Mouse (Mus musculus): ENCODE results near the gene Scoc. TPM values are rescaled to one million over a fixed set of nuclear protein-coding genes. Genes with fewer than 3 reads are reported as not detected.

The Scoc gene
- total RNA-seq, 2 experiments from 2014 or later, result 250 to 264 TPM

DNA sequence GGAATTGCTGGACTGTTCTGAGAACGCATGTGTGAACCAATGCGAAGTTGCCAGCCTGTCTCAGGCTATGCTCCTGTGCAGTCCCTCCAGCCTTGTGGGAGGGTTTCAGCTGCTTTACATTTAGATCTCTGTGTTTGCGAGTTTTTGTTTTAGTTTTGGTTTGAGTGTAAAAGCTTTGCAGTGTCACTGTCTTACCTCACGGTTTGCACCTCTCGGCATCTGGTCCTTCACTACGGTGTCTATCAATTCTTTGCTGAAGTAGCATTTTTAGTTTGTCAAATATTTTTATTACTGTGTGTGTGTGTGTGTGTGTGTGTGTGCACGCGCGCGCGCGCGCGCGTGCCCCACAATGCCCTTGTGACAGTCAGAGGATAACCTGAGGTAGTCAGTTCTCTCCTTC is 41.3 kb downstream of the Scoc start:
- no peak for DNase-seq (ENCODE audit: low spot score in 2 of 2)
- intact Hi-C loops (cut with DNase I), result no loop called here

DNA sequence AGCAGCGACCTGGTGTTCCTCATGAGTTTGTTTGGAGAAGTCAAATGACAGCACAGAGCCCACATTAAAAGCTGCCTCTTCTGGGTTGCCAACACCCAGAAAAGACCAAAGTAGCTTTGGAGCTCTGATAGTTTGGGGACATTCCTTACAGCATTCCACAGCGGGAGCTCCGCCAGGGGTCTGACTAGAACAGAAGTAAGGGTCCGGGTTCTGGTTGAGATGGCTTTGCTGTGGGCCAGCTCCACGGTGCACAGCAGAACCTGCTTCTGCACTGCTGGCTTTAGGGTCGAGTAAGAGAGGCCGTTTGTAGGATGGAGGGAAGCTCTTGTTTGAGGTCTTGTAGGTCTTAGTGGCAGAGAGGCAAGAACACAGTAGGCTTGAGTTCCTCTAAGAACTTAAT is 49.7 kb downstream of the Scoc start:
- intact Hi-C loops (cut with DNase I), result no loop called here
- no peak for DNase-seq (ENCODE audit: low spot score in 2 of 2)

DNA sequence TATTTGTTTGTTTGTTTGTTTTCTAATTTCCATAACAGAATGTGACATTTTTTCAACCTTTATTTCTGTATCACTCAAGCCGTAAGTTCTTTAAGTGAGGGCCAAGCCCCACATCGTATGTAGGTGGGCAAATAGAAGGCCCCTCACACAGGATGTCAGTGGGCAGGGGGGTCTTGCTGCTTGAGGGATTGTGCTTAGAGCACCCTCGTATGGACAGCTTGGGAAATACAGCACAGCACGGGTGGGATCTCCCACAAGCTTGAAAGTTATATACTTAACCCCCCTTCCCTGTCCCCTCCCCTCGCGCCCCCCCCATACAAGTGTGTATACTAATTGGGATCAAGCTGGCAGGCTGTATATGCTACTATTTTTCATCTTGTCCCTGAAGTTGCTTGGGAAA is 51.4 kb downstream of the Scoc start:
- DNase-seq (ENCODE audit: low spot score in 2 of 2), result no peak
- intact Hi-C loops (cut with DNase I), result no loop called here

DNA sequence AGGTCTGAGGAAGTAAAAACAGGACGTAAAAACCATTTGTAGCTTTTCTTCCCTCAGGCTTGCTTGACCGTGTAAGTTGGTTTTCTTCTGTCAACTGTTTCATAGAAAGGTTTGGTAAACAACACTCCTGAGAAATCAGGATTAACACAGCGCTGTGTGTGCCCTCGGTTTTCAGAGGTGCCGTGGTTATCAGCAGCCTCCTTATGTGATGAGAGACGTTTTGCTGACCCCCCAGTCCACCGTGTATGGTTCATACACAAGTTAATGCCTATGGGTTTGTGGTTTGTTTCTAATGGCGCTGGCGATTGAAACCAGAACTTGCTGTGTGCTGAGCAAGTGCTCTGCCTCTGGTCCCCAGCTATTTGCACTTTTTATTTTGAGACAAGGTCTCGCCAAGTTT is 52.6 kb downstream of the Scoc start:
- intact Hi-C loops (cut with DNase I), result no loop called here
- no peak for DNase-seq (ENCODE audit: low spot score in 2 of 2)

DNA sequence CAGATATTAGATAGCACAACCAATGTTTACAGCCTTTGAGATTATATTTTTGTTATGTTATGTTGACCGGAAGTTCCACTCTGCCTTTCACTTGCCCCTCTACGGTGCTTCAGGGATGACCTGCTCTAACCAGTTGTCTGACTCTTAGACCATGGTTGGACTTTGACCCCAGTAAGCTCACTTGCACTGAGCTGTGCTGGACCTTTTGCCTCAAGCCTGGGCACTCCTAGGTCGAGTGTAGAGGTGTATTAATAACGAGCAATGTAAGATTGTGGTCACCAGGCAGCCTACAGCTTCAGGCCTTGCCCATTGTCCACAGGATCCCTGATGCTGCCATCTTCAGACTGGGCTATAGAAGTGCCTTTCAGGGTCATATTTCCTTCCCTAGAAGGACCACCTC is 60.5 kb downstream of the Scoc start:
- intact Hi-C loops (cut with DNase I), result no loop called here
- DNase-seq (ENCODE audit: low spot score in 2 of 2), result no peak

DNA sequence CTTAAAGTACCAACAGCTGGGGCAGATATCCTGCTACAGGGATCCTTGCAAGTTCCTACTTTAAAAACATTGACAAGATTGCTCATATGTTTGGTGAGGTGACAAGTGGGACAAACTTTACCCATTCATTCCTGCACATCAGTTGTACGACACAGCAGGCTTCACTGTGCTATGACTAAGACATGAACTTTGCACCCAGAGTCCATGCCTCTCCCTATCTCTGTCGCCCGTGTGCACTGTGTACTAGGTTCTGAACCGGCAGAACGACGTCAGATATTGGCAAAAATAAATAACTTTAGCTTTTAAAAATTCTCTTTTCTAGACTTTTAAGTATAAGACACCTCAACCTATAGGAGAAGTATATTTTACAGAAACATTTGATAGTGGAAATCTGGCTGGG is 61.5 kb downstream of the Scoc start:
- intact Hi-C loops (cut with DNase I), result no loop called here
- DNase-seq (ENCODE audit: low spot score in 2 of 2), result no peak

DNA sequence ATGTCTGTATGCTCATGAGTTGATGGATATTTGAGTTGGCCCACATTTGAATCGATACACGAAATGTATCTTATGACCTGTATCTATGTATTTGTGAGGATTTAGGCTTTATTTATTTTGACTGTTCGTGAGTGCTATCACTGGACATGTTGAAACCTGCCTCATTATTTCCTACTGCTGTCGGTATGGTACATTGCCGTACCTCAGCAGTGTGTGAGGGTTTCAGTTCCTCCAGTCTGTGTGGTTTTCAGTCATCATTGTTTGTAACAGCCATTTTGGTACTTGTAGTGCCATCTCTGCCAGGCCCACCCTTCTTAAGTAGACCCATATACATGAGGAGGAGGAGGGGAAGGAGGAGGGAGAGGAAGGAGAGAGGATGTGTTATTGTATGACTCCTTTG is 63.9 kb downstream of the Scoc start:
- DNase-seq (ENCODE audit: low spot score in 2 of 2), result no peak
- intact Hi-C loops (cut with DNase I), result no loop called here

DNA sequence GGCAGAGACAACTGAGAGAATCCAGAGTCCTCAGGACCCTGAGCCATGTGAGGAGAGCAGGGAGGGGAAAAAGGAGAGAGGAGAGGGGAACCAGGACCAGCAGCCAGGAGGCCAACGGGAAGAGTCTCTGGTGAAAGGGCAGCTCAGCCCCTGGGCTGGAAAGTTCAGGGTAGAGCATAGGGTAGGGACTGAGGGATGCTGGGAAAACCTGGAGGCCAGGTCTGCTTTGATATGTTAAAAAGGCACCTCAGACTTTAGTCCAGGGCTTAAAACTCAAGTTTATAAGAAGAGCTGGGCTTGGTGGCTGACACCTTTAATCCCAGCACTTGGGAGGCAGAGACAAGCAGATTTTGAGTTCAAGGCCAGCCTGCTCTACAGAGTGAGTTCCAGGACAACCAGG is 65.7 kb downstream of the Scoc start:
- intact Hi-C loops (cut with DNase I), result no loop called here
- no peak for DNase-seq (ENCODE audit: low spot score in 2 of 2)

DNA sequence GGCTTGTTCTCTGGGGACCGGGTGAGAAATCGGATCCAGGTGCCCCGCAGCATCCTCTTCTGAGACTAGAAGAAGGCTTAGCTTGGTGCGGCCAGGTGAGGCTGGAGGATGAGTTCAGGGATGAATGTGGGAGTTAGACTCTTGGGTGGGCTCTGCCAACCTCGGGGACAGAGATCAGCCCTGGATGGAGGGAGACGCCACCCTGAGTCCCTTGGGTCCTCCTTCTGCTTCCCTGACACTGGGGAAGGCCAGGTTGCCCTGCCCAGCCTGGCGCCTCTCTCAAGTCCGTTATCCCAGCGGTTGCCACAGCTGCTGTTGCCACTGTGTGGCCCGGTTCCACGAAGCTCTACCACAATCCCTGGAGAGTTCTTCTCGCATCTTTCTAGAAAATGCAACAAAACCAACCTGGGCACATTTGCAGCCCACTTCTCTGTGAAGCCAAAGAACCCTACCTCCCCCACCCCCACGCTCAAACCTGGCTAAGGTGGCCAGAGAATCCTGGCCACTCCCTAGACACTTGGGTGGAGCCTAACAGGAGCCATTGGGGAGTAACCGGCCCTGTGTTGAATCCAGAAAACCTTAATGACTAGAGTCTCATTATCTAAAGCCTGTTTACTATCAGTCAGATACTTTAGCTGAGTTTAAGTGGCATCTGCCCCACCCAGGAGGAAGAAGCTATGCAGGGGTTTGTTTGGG is 68.0 kb downstream of the Scoc start:
- no peak for DNase-seq (ENCODE audit: low spot score in 2 of 2)
- intact Hi-C loops (cut with DNase I), result no loop called here

DNA sequence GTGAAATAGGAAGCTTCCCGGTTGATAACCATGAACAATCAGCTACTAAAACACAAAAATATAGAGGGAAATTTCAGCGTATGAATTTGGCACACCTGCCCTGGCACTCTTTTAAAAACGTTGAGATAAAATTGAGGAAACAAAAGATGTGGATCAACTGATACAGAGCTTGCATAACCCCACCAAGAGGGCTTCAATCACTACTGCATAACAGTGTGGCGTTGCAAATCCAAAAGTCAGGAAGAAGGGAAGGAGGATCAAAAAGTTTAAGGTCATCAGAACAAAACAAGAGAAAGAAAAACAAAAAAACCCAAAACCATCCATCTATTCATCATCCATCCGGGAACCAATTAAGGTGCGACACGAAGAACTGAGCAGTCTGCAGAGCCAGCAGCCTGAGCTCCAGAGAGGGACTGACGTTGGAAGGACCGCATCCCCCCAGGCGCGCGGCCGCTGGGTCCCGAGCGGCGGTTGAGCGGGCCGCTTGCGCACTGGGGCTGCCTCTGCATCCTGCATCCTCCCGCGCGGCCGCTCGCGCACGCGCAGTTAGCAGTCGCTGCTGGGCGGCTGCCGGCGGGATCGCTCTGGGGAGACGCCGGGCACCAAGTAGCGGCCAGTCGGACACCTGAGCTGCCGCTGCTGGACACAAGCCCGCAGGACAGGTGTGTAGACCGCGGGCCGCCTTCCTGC is 68.7 kb downstream of the Scoc start, which contains the start of gene Clgn:
Gene Clgn (plus strand): TSS at position 552 of the 690 bp plus-strand sequence.
- peak; percentile 45 to 74 for DNase-seq (ENCODE audit: low spot score in 2 of 2)
- intact Hi-C loops (cut with DNase I), result no loop called here

DNA sequence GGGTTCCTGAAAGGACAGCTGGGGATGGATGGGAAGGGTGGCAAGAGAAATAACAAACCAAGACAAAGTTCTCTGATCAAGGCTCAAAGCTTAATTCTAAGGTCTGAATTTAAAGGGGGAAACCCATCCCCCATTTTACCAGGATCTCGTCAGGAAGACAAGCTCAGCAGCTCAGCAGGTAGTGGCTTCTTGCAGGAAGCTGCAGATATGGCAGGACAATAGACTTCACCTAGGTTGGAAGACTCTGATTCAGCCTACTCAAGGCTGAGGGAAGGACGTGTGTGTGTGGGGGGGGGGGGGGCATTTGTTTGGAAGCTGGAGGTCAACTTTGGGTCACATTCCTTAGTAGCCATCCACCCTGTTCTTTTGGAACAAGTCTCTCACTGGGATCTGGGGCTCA is 75.3 kb downstream of the Scoc start:
- intact Hi-C loops (cut with DNase I), result no loop called here

DNA sequence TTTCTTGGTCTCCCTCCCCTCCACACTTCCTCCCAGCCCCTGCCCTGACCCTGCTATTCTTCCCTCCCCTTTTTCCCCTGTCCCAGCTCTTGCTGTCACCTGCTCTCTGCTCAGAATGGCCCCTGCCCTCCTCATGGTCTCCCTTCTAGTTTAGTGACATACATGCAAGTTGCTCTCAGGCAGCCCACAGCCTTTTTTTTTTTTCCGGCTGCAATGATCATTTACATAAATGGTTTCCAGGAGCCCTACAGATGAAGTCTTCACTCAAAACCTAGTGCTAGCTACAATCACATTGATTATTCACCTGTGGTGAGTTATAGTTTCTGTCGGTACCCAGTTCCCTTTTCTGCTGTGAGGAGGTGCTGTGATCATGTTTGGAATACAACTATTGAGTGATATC is 77.2 kb downstream of the Scoc start:
- intact Hi-C loops (cut with DNase I), result no loop called here
- DNase-seq (ENCODE audit: low spot score in 2 of 2), result no peak

More for the DNA sequence above, 75.3 kb downstream of the Scoc start:
- no peak for DNase-seq (ENCODE audit: low spot score in 2 of 2)

DNA sequence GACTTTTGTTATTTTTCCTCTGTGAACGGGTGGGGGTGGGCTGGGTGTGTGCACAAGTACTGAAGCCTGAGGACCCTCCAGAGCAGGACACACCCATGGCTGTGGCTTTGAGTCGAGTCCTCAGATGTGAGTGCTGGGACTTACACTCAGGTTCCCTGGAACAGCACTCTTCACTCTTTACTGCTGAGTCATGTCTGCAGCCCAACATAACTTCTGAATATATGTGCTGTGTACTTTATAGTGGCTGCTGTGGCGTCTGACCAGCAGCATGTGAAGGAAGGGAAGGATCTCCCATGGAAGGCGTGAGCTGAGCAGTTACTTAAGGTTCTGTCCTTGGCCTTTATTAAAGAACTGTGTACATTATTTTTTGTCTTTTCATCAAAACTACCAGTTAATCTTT is 78.0 kb downstream of the Scoc start:
- DNase-seq (ENCODE audit: low spot score in 2 of 2), result no peak
- intact Hi-C loops (cut with DNase I), result no loop called here

Other genes with a start within 250 kb of the Scoc start
- not detected for gene Ucp1, start 168.0 kb downstream of the Scoc start, total RNA-seq (2021)
- gene Elmod2, start 125.9 kb downstream of the Scoc start, total RNA-seq (2021), result 10 to 100 TPM; 10.8 to 11.8 TPM
- not detected for gene Mgat4d, start 109.9 kb downstream of the Scoc start, total RNA-seq (2021)
- 1 to 10 TPM; 7.9 to 9.3 TPM for gene Clgn, start 68.5 kb downstream of the Scoc start, total RNA-seq (2021)
- not detected for gene Olfr370, start 77.4 kb upstream of the Scoc start, total RNA-seq (2021)
- gene Ndufb7, start 108.3 kb upstream of the Scoc start, total RNA-seq (2021), result 100 to 1,000 TPM; 141 to 147 TPM
- gene Tecr, start 149.6 kb upstream of the Scoc start, total RNA-seq (2021), result 100 to 1,000 TPM; 587 to 600 TPM
- gene Dnajb1, start 149.8 kb upstream of the Scoc start, total RNA-seq (2021), result 10 to 100 TPM; 38.4 to 40.0 TPM
- 100 to 1,000 TPM; 104 to 109 TPM for gene Gipc1, start 194.3 kb upstream of the Scoc start, total RNA-seq (2021)
- 1 to 10 TPM; 1.4 to 1.5 TPM for gene Ptger1, start 208.3 kb upstream of the Scoc start, total RNA-seq (2021)
- 10 to 100 TPM; 63.8 to 74.1 TPM for gene Pkn1, start 240.8 kb upstream of the Scoc start, total RNA-seq (2021)

Data from left cerebral cortex, postnatal 14 days (tissue).